Mouse (Mus musculus) R1 (cell line): Measurements from ENCODE around the gene Crxos.
"Not testable (repeated sequence)": the region's sequence is repeated elsewhere in the genome, so short reads cannot be mapped to it uniquely, and the experiment has no call there.

Experiments used
- DNase-seq: peaks from one replicate; pipeline ENCODE4 v3.0.0-alpha.2; 2018; ENCODE audit warnings: low read depth, low spot score

The Crxos gene

GRCm38 (mm10) chr7:15882317-15882716, at the start of gene Crxos:
TSS of gene Crxos (plus strand) at chr7:15882617.
- no peak for DNase-seq

- peak; percentile 7 for DNase-seq
These were observed 42.8 kb upstream of the Crxos start, which contains the start of gene Obox6 for GRCm38 (mm10) chr7:15839578-15839977. TSS of gene Obox6 (minus strand) at chr7:15839678.

GRCm38 (mm10) chr7:15859657-15860056, 22.8 kb upstream of the Crxos start:
- no peak for DNase-seq

- DNase-seq: no peak
These were observed 18.3 kb upstream of the Crxos start for GRCm38 (mm10) chr7:15864104-15864503.

GRCm38 (mm10) chr7:15879756-15880155, 2.7 kb upstream of the Crxos start, which contains the start of gene Crx:
TSS of gene Crx (minus strand) at chr7:15879968.
- no peak for DNase-seq

- no peak for DNase-seq
These were observed 1.0 kb upstream of the Crxos start for GRCm38 (mm10) chr7:15881388-15881787.

- no peak for DNase-seq
These were observed 586 bp upstream of the Crxos start for GRCm38 (mm10) chr7:15881831-15882230.

GRCm38 (mm10) chr7:15884127-15884526, 1.7 kb downstream of the Crxos start:
- no peak for DNase-seq

- DNase-seq: peak; percentile 79
These were observed 11.8 kb downstream of the Crxos start for GRCm38 (mm10) chr7:15894251-15894650.

- DNase-seq: peak; percentile 89
These were observed 19.1 kb downstream of the Crxos start for GRCm38 (mm10) chr7:15901366-15902048.

- DNase-seq: no peak
These were observed 23.4 kb downstream of the Crxos start for GRCm38 (mm10) chr7:15905861-15906260.

GRCm38 (mm10) chr7:15906602-15907001, 24.2 kb downstream of the Crxos start:
- DNase-seq: no peak

- DNase-seq: no peak
These were observed 25.7 kb downstream of the Crxos start for GRCm38 (mm10) chr7:15907971-15908590.

- DNase-seq: no peak
These were observed 28.1 kb downstream of the Crxos start for GRCm38 (mm10) chr7:15910521-15910920.

- peak; percentile 91 for DNase-seq
These were observed 29.8 kb downstream of the Crxos start for GRCm38 (mm10) chr7:15912183-15912582.

- DNase-seq: peak; percentile 76
These were observed 31.8 kb downstream of the Crxos start for GRCm38 (mm10) chr7:15914252-15914651.

GRCm38 (mm10) chr7:15914751-15915150, 32.3 kb downstream of the Crxos start:
- no peak for DNase-seq

- not testable (repeated sequence) for DNase-seq
These were observed 33.3 kb downstream of the Crxos start for GRCm38 (mm10) chr7:15915695-15916094.

GRCm38 (mm10) chr7:15916134-15916723, 33.8 kb downstream of the Crxos start:
- no peak for DNase-seq

- no peak for DNase-seq
These were observed 34.6 kb downstream of the Crxos start for GRCm38 (mm10) chr7:15916996-15917395.

- no peak for DNase-seq
These were observed 36.0 kb downstream of the Crxos start for GRCm38 (mm10) chr7:15918371-15918770.

GRCm38 (mm10) chr7:15919947-15920346, 37.5 kb downstream of the Crxos start:
- no peak for DNase-seq
